Mouse (Mus musculus): Measurements from ENCODE around the gene Sipa1l1. TPM values are rescaled to one million over a fixed set of nuclear protein-coding genes. Genes with fewer than 3 reads are reported as not detected.
A peak's percentile ranks its signal among the peaks of the same experiment; 100 is the strongest.

Sipa1l1 gene
- polyA plus RNA-seq, 1 experiment from 2014 or later, result 34.5 TPM

DNA sequence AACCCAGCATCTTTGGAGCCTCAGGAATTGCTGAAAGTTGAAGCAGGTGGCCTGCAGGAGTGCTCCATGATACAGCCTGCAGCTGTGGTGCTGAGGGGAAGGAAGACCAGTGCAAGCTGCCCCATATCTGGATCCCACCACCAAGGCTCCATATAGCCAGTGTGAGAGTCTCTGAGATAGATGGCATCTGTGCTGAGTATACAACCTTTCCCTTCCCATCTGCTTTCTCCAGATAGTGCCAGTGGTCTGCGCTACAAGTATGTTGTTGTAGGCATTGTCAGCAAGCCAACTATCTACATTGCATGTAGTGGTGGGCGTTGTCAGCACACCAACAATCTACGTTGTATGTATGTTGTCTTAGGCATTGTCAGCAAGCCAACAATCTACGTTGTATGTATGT is 68.0 kb downstream of the Sipa1l1 start:
- H3K9ac ChIP-seq, result no peak overlapping the region
- H3K4me3 ChIP-seq, result no peak overlapping the region
- no peaks in the 10 kb centered on the region for H3K27me3 ChIP-seq
- H3K27ac ChIP-seq, result no peak overlapping the region
- peaks cover 31% of the 10 kb centered on the region for H3K4me1 ChIP-seq
- H3K36me3 ChIP-seq, result no peaks in the 10 kb centered on the region
- WGBS, result 91% methylated on average over 4 of the region's 4 CpGs
- ATAC-seq (ENCODE audit: low FRiP score, low read depth), result no peak
- no peak overlapping the region for H3K4me2 ChIP-seq (replicated peaks)
- no peaks in the 10 kb centered on the region for H3K9me3 ChIP-seq

GRCm38 (mm10) chr12:82237946-82238345 is 68.8 kb downstream of the Sipa1l1 start:
- no peak overlapping the region for H3K4me3 ChIP-seq
- H3K27me3 ChIP-seq, result no peaks in the 10 kb centered on the region
- WGBS, result 57% methylated on average over 4 of the region's 4 CpGs
- ATAC-seq (ENCODE audit: low FRiP score, low read depth), result no peak
- H3K27ac ChIP-seq, result peak overlapping the region; percentile 10; the same call in 1 of the 2 replicates
- H3K9ac ChIP-seq, result no peak overlapping the region
- no peaks in the 10 kb centered on the region for H3K9me3 ChIP-seq
- peaks cover 26% of the 10 kb centered on the region for H3K4me1 ChIP-seq
- H3K4me2 ChIP-seq (replicated peaks), result no peak overlapping the region
- no peaks in the 10 kb centered on the region for H3K36me3 ChIP-seq

- H3K36me3 ChIP-seq, result no peaks in the 10 kb centered on the region
- H3K27me3 ChIP-seq, result no peaks in the 10 kb centered on the region
- H3K9me3 ChIP-seq, result no peaks in the 10 kb centered on the region
- peaks cover 19% of the 10 kb centered on the region for H3K4me1 ChIP-seq
- no peak overlapping the region for H3K9ac ChIP-seq
- WGBS, result 76% methylated on average over 6 of the region's 6 CpGs
- H3K4me2 ChIP-seq (replicated peaks), result no peak overlapping the region
- ATAC-seq (ENCODE audit: low FRiP score, low read depth), result no peak
- no peak overlapping the region for H3K27ac ChIP-seq
- H3K4me3 ChIP-seq, result no peak overlapping the region
Observed at GRCm38 (mm10) chr12:82240674-82241073, 71.6 kb downstream of the Sipa1l1 start.

- WGBS, result 87% methylated on average over 6 of the region's 6 CpGs
Observed at GRCm38 (mm10) chr12:82245219-82245618, 76.1 kb downstream of the Sipa1l1 start.

DNA sequence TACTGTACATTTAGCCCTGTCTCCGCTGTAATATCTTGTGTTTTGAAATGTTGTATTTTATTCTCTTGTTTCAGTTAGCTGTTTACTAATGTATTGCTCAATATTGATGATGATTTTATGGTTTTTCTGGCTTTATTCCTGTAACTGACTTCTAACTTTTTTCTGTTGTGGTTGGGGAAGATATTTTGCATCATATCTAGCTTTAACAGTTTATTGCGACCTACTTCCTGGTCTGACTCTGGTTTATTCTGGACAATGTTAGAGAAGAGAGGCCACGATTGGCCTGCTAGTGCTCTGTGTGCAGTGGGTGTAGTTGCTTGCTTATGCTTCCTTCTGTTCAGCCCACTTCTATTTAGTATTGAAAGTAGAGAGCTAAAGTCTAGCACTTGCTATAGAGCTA is 77.3 kb downstream of the Sipa1l1 start:
- Histone ChIP-seq H3K9ac (no peak overlapping the region), H3K36me3 (no peaks in the 10 kb centered on the region), H3K4me2 (replicated peaks) (no peak overlapping the region), H3K27ac (no peak overlapping the region), H3K4me3 (no peak overlapping the region), H3K9me3 (no peaks in the 10 kb centered on the region), H3K27me3 (no peaks in the 10 kb centered on the region), H3K4me1 (peaks cover 18% of the 10 kb centered on the region)
- ATAC-seq (ENCODE audit: low FRiP score, low read depth), result no peak
- 84% methylated on average over 3 of the region's 3 CpGs for WGBS

More at GRCm38 (mm10) chr12:82245219-82245618, 76.1 kb downstream of the Sipa1l1 start:
- no peak overlapping the region for H3K4me3 ChIP-seq
- peaks cover 18% of the 10 kb centered on the region for H3K4me1 ChIP-seq
- no peak overlapping the region for H3K27ac ChIP-seq
- no peak overlapping the region for H3K4me2 ChIP-seq (replicated peaks)
- H3K9ac ChIP-seq, result no peak overlapping the region
- no peak for ATAC-seq (ENCODE audit: low FRiP score, low read depth)
- no peaks in the 10 kb centered on the region for H3K9me3 ChIP-seq
- no peaks in the 10 kb centered on the region for H3K27me3 ChIP-seq
- no peaks in the 10 kb centered on the region for H3K36me3 ChIP-seq

DNA sequence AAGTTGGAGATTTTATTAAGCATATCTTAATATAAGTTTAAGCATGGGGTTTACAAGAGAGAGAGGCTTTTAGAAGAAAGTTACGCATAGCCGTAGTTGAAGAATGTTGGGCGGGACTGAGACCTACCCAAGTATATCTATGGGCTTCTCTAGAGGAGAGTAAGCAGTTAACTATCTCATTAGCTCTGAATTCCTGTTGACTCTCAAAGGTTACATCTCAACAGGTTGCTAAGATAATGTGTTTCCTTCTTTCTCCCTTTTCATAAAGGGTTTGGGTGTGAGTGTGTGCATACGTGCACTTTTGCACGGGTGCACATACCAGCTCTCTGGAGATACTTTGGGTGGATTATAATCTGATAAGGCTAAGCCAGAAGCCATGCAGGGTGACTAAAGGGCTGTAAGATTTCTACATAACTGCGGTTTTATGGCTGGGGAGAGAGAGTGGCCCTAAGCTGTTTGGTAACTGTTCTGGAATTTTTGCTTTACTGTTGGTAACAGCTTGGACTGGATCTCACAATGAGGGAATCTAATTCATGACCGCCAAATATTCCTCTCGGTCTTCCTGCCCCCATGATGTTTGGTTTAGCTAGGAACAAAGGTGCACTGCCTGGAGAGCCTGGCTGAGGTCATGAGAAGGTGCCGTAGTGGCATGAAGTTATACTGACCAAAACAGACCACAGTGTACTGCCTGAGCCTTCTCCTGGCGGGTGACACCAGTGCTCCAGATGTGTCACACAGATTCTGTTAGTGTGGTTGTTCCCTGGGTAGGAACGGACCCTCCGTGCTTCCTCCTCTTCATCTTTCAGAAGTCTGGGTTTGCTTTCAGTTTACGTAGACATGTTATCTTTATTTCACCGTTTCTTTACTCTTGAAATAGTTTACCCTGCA is 78.5 kb downstream of the Sipa1l1 start:
- H3K4me1 ChIP-seq, result peaks cover 18% of the 10 kb centered on the region
- no peak for ATAC-seq (ENCODE audit: low FRiP score, low read depth)
- no peaks in the 10 kb centered on the region for H3K9me3 ChIP-seq
- no peak overlapping the region for H3K27ac ChIP-seq
- H3K9ac ChIP-seq, result no peak overlapping the region
- no peaks in the 10 kb centered on the region for H3K36me3 ChIP-seq
- WGBS, result 87% methylated on average over 14 of the region's 14 CpGs
- H3K4me2 ChIP-seq (replicated peaks), result no peak overlapping the region
- no peak overlapping the region for H3K4me3 ChIP-seq
- H3K27me3 ChIP-seq, result no peaks in the 10 kb centered on the region

DNA sequence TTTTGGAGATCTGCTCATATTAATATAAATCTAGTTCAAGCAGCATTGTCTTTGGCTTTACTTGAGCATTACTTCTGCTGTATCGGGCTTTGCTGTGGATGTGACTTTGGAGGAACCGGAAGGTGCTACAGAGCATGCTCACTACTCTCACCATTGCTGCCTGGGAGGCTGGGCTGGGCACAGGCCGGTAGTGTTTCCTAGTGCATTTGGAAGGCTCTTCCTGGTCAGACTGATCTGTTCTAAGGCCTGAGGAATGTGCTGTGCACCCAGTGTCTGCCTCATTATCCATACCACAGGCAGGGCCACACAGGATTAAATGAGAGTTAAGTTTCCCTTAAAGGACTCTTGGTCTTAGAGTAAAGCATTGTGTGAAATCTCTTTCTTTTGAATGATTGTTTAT is 79.4 kb downstream of the Sipa1l1 start:
- Histone ChIP-seq H3K9me3 (no peaks in the 10 kb centered on the region), H3K4me2 (replicated peaks) (no peak overlapping the region), H3K36me3 (no peaks in the 10 kb centered on the region), H3K9ac (no peak overlapping the region), H3K4me3 (no peak overlapping the region), H3K27ac (no peak overlapping the region), H3K27me3 (no peaks in the 10 kb centered on the region), H3K4me1 (peaks cover 18% of the 10 kb centered on the region)
- ATAC-seq (ENCODE audit: low FRiP score, low read depth), result no peak
- 87% methylated on average over 3 of the region's 3 CpGs for WGBS

GRCm38 (mm10) chr12:82251328-82251727 is 82.2 kb downstream of the Sipa1l1 start:
- no peak overlapping the region for H3K9ac ChIP-seq
- ATAC-seq (ENCODE audit: low FRiP score, low read depth), result no peak
- no peaks in the 10 kb centered on the region for H3K27me3 ChIP-seq

DNA sequence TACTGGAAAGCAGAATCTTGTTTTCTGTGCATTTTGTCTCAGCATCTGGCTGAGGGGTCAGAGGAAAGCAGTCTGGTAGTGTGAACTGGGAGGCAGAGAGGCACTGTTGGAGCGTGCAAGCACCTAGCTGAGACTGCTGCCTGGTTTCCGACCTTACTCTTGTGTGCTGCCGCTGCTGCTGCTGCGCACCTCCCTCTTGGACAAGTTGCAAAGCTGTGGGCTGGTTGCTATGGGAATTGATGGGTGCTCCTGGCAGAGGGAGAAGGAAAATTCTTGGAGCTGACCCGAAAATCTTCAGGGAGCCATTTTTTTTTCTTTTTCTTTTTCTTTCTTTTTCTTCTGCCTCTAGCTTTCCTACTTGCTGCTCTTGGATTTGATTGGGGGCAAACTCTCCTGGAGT is 85.0 kb downstream of the Sipa1l1 start:
- no peaks in the 10 kb centered on the region for H3K9me3 ChIP-seq
- H3K4me1 ChIP-seq, result peaks cover 7% of the 10 kb centered on the region; the same call in 1 of the 2 replicates
- H3K9ac ChIP-seq, result no peak overlapping the region
- no peak overlapping the region for H3K4me2 ChIP-seq (replicated peaks)
- H3K4me3 ChIP-seq, result no peak overlapping the region
- no peak overlapping the region for H3K27ac ChIP-seq
- 85% methylated on average over 5 of the region's 5 CpGs for WGBS
- H3K36me3 ChIP-seq, result no peaks in the 10 kb centered on the region
- ATAC-seq (ENCODE audit: low FRiP score, low read depth), result no peak
- no peaks in the 10 kb centered on the region for H3K27me3 ChIP-seq

More at GRCm38 (mm10) chr12:82251328-82251727, 82.2 kb downstream of the Sipa1l1 start:
- no peak overlapping the region for H3K4me2 ChIP-seq (replicated peaks)
- no peak overlapping the region for H3K27ac ChIP-seq
- H3K4me3 ChIP-seq, result no peak overlapping the region
- H3K9me3 ChIP-seq, result no peaks in the 10 kb centered on the region
- H3K4me1 ChIP-seq, result peaks cover 13% of the 10 kb centered on the region; the same call in 1 of the 2 replicates
- 92% methylated on average over 2 of the region's 2 CpGs for WGBS
- no peaks in the 10 kb centered on the region for H3K36me3 ChIP-seq

- Histone ChIP-seq H3K4me2 (replicated peaks) (no peak overlapping the region), H3K27ac (no peak overlapping the region), H3K36me3 (no peaks in the 10 kb centered on the region), H3K4me3 (no peak overlapping the region), H3K9me3 (no peaks in the 10 kb centered on the region), H3K27me3 (no peaks in the 10 kb centered on the region), H3K9ac (no peak overlapping the region), H3K4me1 (peaks cover 7% of the 10 kb centered on the region; the same call in 1 of the 2 replicates)
- ATAC-seq (ENCODE audit: low FRiP score, low read depth), result no peak
- WGBS, result 91% methylated on average over 5 of the region's 5 CpGs
Observed at GRCm38 (mm10) chr12:82256012-82256411, 86.9 kb downstream of the Sipa1l1 start.

- no peak overlapping the region for H3K4me2 ChIP-seq (replicated peaks)
- H3K36me3 ChIP-seq, result no peaks in the 10 kb centered on the region
- no peaks in the 10 kb centered on the region for H3K27me3 ChIP-seq
- no peaks in the 10 kb centered on the region for H3K9me3 ChIP-seq
- no peak for ATAC-seq (ENCODE audit: low FRiP score, low read depth)
- no peak overlapping the region for H3K27ac ChIP-seq
- peaks cover 7% of the 10 kb centered on the region; the same call in 1 of the 2 replicates for H3K4me1 ChIP-seq
- H3K9ac ChIP-seq, result no peak overlapping the region
- WGBS, result 89% methylated on average over 6 of the region's 6 CpGs
- no peak overlapping the region for H3K4me3 ChIP-seq
Observed at GRCm38 (mm10) chr12:82256921-82257500, 87.9 kb downstream of the Sipa1l1 start.

GRCm38 (mm10) chr12:82257994-82258785 is 89.1 kb downstream of the Sipa1l1 start:
- Histone ChIP-seq H3K4me3 (no peak overlapping the region), H3K27me3 (no peaks in the 10 kb centered on the region), H3K4me1 (peaks cover 7% of the 10 kb centered on the region; the same call in 1 of the 2 replicates), H3K4me2 (replicated peaks) (no peak overlapping the region), H3K36me3 (no peaks in the 10 kb centered on the region), H3K27ac (no peak overlapping the region), H3K9me3 (no peaks in the 10 kb centered on the region), H3K9ac (no peak overlapping the region)
- WGBS, result 89% methylated on average over 6 of the region's 6 CpGs
- ATAC-seq (ENCODE audit: low FRiP score, low read depth), result no peak

All from limb, embryonic 13.5 days (tissue).